Mouse (Mus musculus) CH12.LX (cell line): ENCODE measurements around the gene Hltf.

ENCODE experiments used
- CHD2 ChIP-seq: IDR thresholded peaks from 2 replicates; pipeline ENCODE4 v1.6.1; 2011; ENCODE audit warnings: low read length, improper control_type of control experiment
- CTCF ChIP-seq, 2 experiments: IDR thresholded peaks in 1 of 2; conservative IDR thresholded peaks in 1 of 2; 2 replicates each; pipeline ENCODE4 v1.5.1; 2011 to 2012; ENCODE audit warnings: low read depth in 2 of 2, low read length in 2 of 2, improper control_type of control experiment in 1 of 2, inconsistent platforms in 1 of 2, mild to moderate bottlenecking in 1 of 2, moderate library complexity in 1 of 2
- ELF1 ChIP-seq: IDR thresholded peaks from 2 replicates; pipeline ENCODE4 v1.6.1; 2014; ENCODE audit warnings: low read depth, mild to moderate bottlenecking, inconsistent platforms, low read length, improper control_type of control experiment
- EP300 ChIP-seq: IDR thresholded peaks from 2 replicates; pipeline ENCODE4 v1.6.1; 2011; ENCODE audit warnings: low read length, improper control_type of control experiment
- GABPA ChIP-seq: IDR thresholded peaks from 2 replicates; pipeline ENCODE4 v1.6.1; 2012; ENCODE audit warnings: low read depth, low read length, improper control_type of control experiment, inconsistent platforms; ENCODE audit not compliant: insufficient replicate concordance
- HCFC1 ChIP-seq: IDR thresholded peaks from 2 replicates; pipeline ENCODE4 v1.6.1; 2012; ENCODE audit warnings: low read depth, mild to moderate bottlenecking, inconsistent platforms, low read length, improper control_type of control experiment
- JUND ChIP-seq: conservative IDR thresholded peaks from 2 replicates; pipeline ENCODE4 v1.6.1; 2011; ENCODE audit warnings: low read depth, low read length, improper control_type of control experiment
- MAFK ChIP-seq: IDR thresholded peaks from 2 replicates; pipeline ENCODE4 v1.6.1; 2011; ENCODE audit warnings: low read length, improper control_type of control experiment; ENCODE audit not compliant: insufficient replicate concordance
- MXI1 ChIP-seq: IDR thresholded peaks from 2 replicates; pipeline ENCODE4 v1.6.1; 2011; ENCODE audit warnings: mild to moderate bottlenecking, low read depth, low read length, improper control_type of control experiment
- MYC ChIP-seq: IDR thresholded peaks from 2 replicates; pipeline ENCODE4 v1.6.1; 2011; ENCODE audit warnings: low read depth, mild to moderate bottlenecking, improper control_type of control experiment, low read length
- POLR2A ChIP-seq: IDR thresholded peaks from 2 replicates; pipeline ENCODE4 v1.6.1; 2011; ENCODE audit warnings: low read depth, mild to moderate bottlenecking, improper control_type of control experiment, low read length
- RAD21 ChIP-seq: IDR thresholded peaks from 2 replicates; pipeline ENCODE4 v1.6.1; 2011; ENCODE audit warnings: low read depth, mild to moderate bottlenecking, low read length, improper control_type of control experiment, moderate library complexity
- TCF12 ChIP-seq: IDR thresholded peaks from 2 replicates; pipeline ENCODE4 v1.6.1; 2014; ENCODE audit warnings: low read depth, mild to moderate bottlenecking, inconsistent platforms, low read length, improper control_type of control experiment
- ZC3H11A ChIP-seq: IDR thresholded peaks from 2 replicates; pipeline ENCODE4 v1.6.1; 2012; ENCODE audit warnings: low read depth, mild to moderate bottlenecking, inconsistent platforms, low read length, improper control_type of control experiment

GRCm38 (mm10) chr3:20104318-20104717 lies 46.7 kb downstream of the Hltf start:
- TF ChIP-seq EP300 (no peak), MAFK (no peak), JUND (no peak), RAD21 (no peak), POLR2A (no peak), CHD2 (no peak), MXI1 (no peak), ZC3H11A (no peak), MYC (no peak), TCF12 (no peak), CTCF (conservative IDR thresholded peaks at IDR 0.05 in 1 of 2, IDR thresholded peaks at IDR 0.05 in 1 of 2; ENCODE audit: low read depth in 2 of 2, low read length in 2 of 2) (no peak), GABPA (no peak), HCFC1 (no peak), ELF1 (no peak)
